Mouse (Mus musculus) embryo, embryonic 10.5 days (tissue): Measurements from ENCODE around the gene Prdx5.

ENCODE experiments used
- DNase-seq: peaks from one replicate; pipeline ENCODE4 v3.0.0-alpha.2; 2015; ENCODE audit warnings: low spot score

The Prdx5 gene

GRCm38 (mm10) chr19:6909507-6910289 lies at the start of gene Prdx5, which contains the start of gene Trmt112:
Gene Prdx5 (minus strand): TSS chr19:6910106.
Gene Trmt112 (plus strand): TSS chr19:6909698.
- peak; percentile 97 for DNase-seq

GRCm38 (mm10) chr19:6956461-6956860 lies 46.6 kb upstream of the Prdx5 start:
- no peak for DNase-seq

- DNase-seq, result no peak
Observed at GRCm38 (mm10) chr19:6955424-6955823, 45.5 kb upstream of the Prdx5 start.

- DNase-seq, result no peak
Observed at GRCm38 (mm10) chr19:6954046-6954445, 44.1 kb upstream of the Prdx5 start.

GRCm38 (mm10) chr19:6952712-6953037 lies 42.8 kb upstream of the Prdx5 start:
- DNase-seq, result no peak

- DNase-seq, result peak; percentile 66
Observed at GRCm38 (mm10) chr19:6951994-6952711, 42.2 kb upstream of the Prdx5 start.

- peak; percentile 97 for DNase-seq
Observed at GRCm38 (mm10) chr19:6951381-6951968, 41.6 kb upstream of the Prdx5 start.

- DNase-seq, result peak; percentile 87
Observed at GRCm38 (mm10) chr19:6950613-6951153, 40.8 kb upstream of the Prdx5 start.

GRCm38 (mm10) chr19:6949951-6950350 lies 40.0 kb upstream of the Prdx5 start:
- no peak for DNase-seq

GRCm38 (mm10) chr19:6949532-6949931 lies 39.6 kb upstream of the Prdx5 start:
- no peak for DNase-seq

- no peak for DNase-seq
Observed at GRCm38 (mm10) chr19:6948186-6948585, 38.3 kb upstream of the Prdx5 start.

- DNase-seq, result no peak
Observed at GRCm38 (mm10) chr19:6947742-6948141, 37.8 kb upstream of the Prdx5 start.

GRCm38 (mm10) chr19:6943709-6944108 lies 33.8 kb upstream of the Prdx5 start:
- no peak for DNase-seq

GRCm38 (mm10) chr19:6942764-6943163 lies 32.9 kb upstream of the Prdx5 start:
- no peak for DNase-seq

GRCm38 (mm10) chr19:6942249-6942691 lies 32.4 kb upstream of the Prdx5 start, which contains the start of gene Gpr137:
Gene Gpr137 (minus strand): TSS chr19:6942480.
- DNase-seq, result peak; percentile 96

GRCm38 (mm10) chr19:6941372-6942248 lies 31.7 kb upstream of the Prdx5 start, which contains the start of gene Bad:
Gene Bad (plus strand): TSS chr19:6941861.
- peak; percentile 95 for DNase-seq

- DNase-seq, result no peak
Observed at GRCm38 (mm10) chr19:6940396-6941351, 30.8 kb upstream of the Prdx5 start.

GRCm38 (mm10) chr19:6939106-6940002 lies 29.4 kb upstream of the Prdx5 start:
- no peak for DNase-seq
